Mouse (Mus musculus): ENCODE data around the gene Olfr916. TPM values are rescaled to one million over a fixed set of nuclear protein-coding genes. Genes with fewer than 3 reads are reported as not detected.

Gene Olfr916
- not detected in 2 replicates for polyA plus RNA-seq (2012; rRNA removed)

- H3K27ac ChIP-seq (ENCODE audit: insufficient read depth, low read length), result no peak within 1 kb of the TSS
- no peak within 1 kb of the TSS for H3K4me3 ChIP-seq (ENCODE audit: insufficient read depth, low read length)
- H3K4me1 ChIP-seq (ENCODE audit: control insufficient read depth, insufficient read depth, low read length), result no peaks in the 10 kb centered on the region
- TF ChIP-seq CTCF (IDR thresholded peaks at IDR 0.05; ENCODE audit: extremely low read depth, insufficient read depth, low read length), result no peak
- no peak for TF ChIP-seq POLR2A (IDR thresholded peaks at IDR 0.05; ENCODE audit: extremely low read depth, insufficient read depth, low read length)
Measured at GRCm38 (mm10) chr9:38659775-38660174, at the start of gene Olfr916. TSS of gene Olfr916 (minus strand) at chr9:38659875.

GRCm38 (mm10) chr9:38674501-38674900 is 14.8 kb upstream of the Olfr916 start, which contains the start of gene Olfr918:
TSS of gene Olfr918 (minus strand) at chr9:38674601.
- TF ChIP-seq POLR2A (IDR thresholded peaks at IDR 0.05; ENCODE audit: extremely low read depth, insufficient read depth, low read length), result no peak
- no peak for TF ChIP-seq CTCF (IDR thresholded peaks at IDR 0.05; ENCODE audit: extremely low read depth, insufficient read depth, low read length)
- Histone ChIP-seq H3K27ac (ENCODE audit: insufficient read depth, low read length) (no peak within 1 kb of the TSS), H3K4me1 (ENCODE audit: control insufficient read depth, insufficient read depth, low read length) (no peaks in the 10 kb centered on the region), H3K4me3 (ENCODE audit: insufficient read depth, low read length) (no peak within 1 kb of the TSS)

GRCm38 (mm10) chr9:38672887-38673286 is 13.2 kb upstream of the Olfr916 start:
- Histone ChIP-seq H3K4me1 (ENCODE audit: control insufficient read depth, insufficient read depth, low read length) (no peaks in the 10 kb centered on the region), H3K27ac (ENCODE audit: insufficient read depth, low read length) (no peak overlapping the region), H3K4me3 (ENCODE audit: insufficient read depth, low read length) (no peak overlapping the region)
- TF ChIP-seq CTCF (IDR thresholded peaks at IDR 0.05; ENCODE audit: extremely low read depth, insufficient read depth, low read length) (no peak), POLR2A (IDR thresholded peaks at IDR 0.05; ENCODE audit: extremely low read depth, insufficient read depth, low read length) (no peak)

- TF ChIP-seq POLR2A (IDR thresholded peaks at IDR 0.05; ENCODE audit: extremely low read depth, insufficient read depth, low read length) (no peak), CTCF (IDR thresholded peaks at IDR 0.05; ENCODE audit: extremely low read depth, insufficient read depth, low read length) (no peak)
- Histone ChIP-seq H3K4me1 (ENCODE audit: control insufficient read depth, insufficient read depth, low read length) (no peaks in the 10 kb centered on the region), H3K4me3 (ENCODE audit: insufficient read depth, low read length) (no peak within 1 kb of the TSS), H3K27ac (ENCODE audit: insufficient read depth, low read length) (no peak within 1 kb of the TSS)
Measured at GRCm38 (mm10) chr9:38665742-38666141, 6.1 kb upstream of the Olfr916 start, which contains the start of gene Olfr917. TSS of gene Olfr917 (minus strand) at chr9:38665842.

- Histone ChIP-seq H3K4me3 (ENCODE audit: insufficient read depth, low read length) (no peak overlapping the region), H3K4me1 (ENCODE audit: control insufficient read depth, insufficient read depth, low read length) (no peaks in the 10 kb centered on the region), H3K27ac (ENCODE audit: insufficient read depth, low read length) (no peak overlapping the region)
- TF ChIP-seq POLR2A (IDR thresholded peaks at IDR 0.05; ENCODE audit: extremely low read depth, insufficient read depth, low read length) (no peak), CTCF (IDR thresholded peaks at IDR 0.05; ENCODE audit: extremely low read depth, insufficient read depth, low read length) (no peak)
Measured at GRCm38 (mm10) chr9:38632406-38632805, 27.3 kb downstream of the Olfr916 start.

Other genes with a start within 250 kb of the Olfr916 start
- not detected in 2 replicates for gene Olfr901, start 230.4 kb downstream of the Olfr916 start, polyA plus RNA-seq (2012; rRNA removed)
- not detected in 2 replicates for gene Olfr902, start 212.2 kb downstream of the Olfr916 start, polyA plus RNA-seq (2012; rRNA removed)
- not detected in 2 replicates for gene Olfr904, start 196.7 kb downstream of the Olfr916 start, polyA plus RNA-seq (2012; rRNA removed)
- not detected in 2 replicates for gene Olfr905, start 188.8 kb downstream of the Olfr916 start, polyA plus RNA-seq (2012; rRNA removed)
- gene Olfr906, start 172.8 kb downstream of the Olfr916 start, polyA plus RNA-seq (2012; rRNA removed), result not detected in 2 replicates
- gene Olfr907, start 164.1 kb downstream of the Olfr916 start, polyA plus RNA-seq (2012; rRNA removed), result not detected in 2 replicates
- gene Olfr911-ps1, start 138.3 kb downstream of the Olfr916 start, polyA plus RNA-seq (2012; rRNA removed), result not detected in 2 replicates
- gene Olfr910, start 122.0 kb downstream of the Olfr916 start, polyA plus RNA-seq (2012; rRNA removed), result not detected in 2 replicates
- gene Olfr912, start 79.7 kb downstream of the Olfr916 start, polyA plus RNA-seq (2012; rRNA removed), result not detected in 2 replicates
- gene Olfr913, start 67.1 kb downstream of the Olfr916 start, polyA plus RNA-seq (2012; rRNA removed), result not detected in 2 replicates
- not detected in 2 replicates for gene Olfr914, start 54.8 kb downstream of the Olfr916 start, polyA plus RNA-seq (2012; rRNA removed)
- not detected in 2 replicates for gene Olfr917, start 6.0 kb upstream of the Olfr916 start, polyA plus RNA-seq (2012; rRNA removed)
- not detected in 2 replicates for gene Olfr918, start 14.7 kb upstream of the Olfr916 start, polyA plus RNA-seq (2012; rRNA removed)
- gene Olfr919, start 43.8 kb upstream of the Olfr916 start, polyA plus RNA-seq (2012; rRNA removed), result not detected in 2 replicates
- gene Vwa5a, start 58.4 kb upstream of the Olfr916 start, polyA plus RNA-seq (2012; rRNA removed), result 8.2 and 9.3 TPM in 2 replicates
- gene Olfr920, start 92.4 kb upstream of the Olfr916 start, polyA plus RNA-seq (2012; rRNA removed), result 0.17 and 0.21 TPM in 2 replicates
- not detected in 2 replicates for gene Olfr921, start 113.2 kb upstream of the Olfr916 start, polyA plus RNA-seq (2012; rRNA removed)
- not detected in 2 replicates for gene Olfr922, start 154.7 kb upstream of the Olfr916 start, polyA plus RNA-seq (2012; rRNA removed)
- gene Olfr923, start 166.7 kb upstream of the Olfr916 start, polyA plus RNA-seq (2012; rRNA removed), result not detected in 2 replicates
- not detected in 2 replicates for gene Olfr924, start 184.6 kb upstream of the Olfr916 start, polyA plus RNA-seq (2012; rRNA removed)
- gene Olfr26, start 195.2 kb upstream of the Olfr916 start, polyA plus RNA-seq (2012; rRNA removed), result not detected in 2 replicates
- gene Olfr926, start 217.3 kb upstream of the Olfr916 start, polyA plus RNA-seq (2012; rRNA removed), result not detected in 2 replicates